Mouse (Mus musculus) cortical plate, adult 2 months (tissue): ENCODE results near the gene Ptp4a2. TPM values are rescaled to one million over a fixed set of nuclear protein-coding genes. Genes with fewer than 3 reads are reported as not detected.
"Not testable (repeated sequence)": the region's sequence is repeated elsewhere in the genome, so short reads cannot be mapped to it uniquely, and the experiment has no call there.

ENCODE experiments used
- H3K27ac ChIP-seq: fragments of 200-500 bp; 2 replicates; pipeline ENCODE4 v1.5.1; 2012; ENCODE audit warnings: low read length, control low read depth, inconsistent platforms; ENCODE audit not compliant: insufficient read depth
- H3K4me1 ChIP-seq: fragments of 200-500 bp; 2 replicates; pipeline ENCODE4 v1.6.1; 2011; ENCODE audit warnings: low read length; ENCODE audit not compliant: control insufficient read depth, insufficient read depth
- H3K4me3 ChIP-seq: fragments of 200-500 bp; 2 replicates; pipeline ENCODE4 v1.5.1; 2011; ENCODE audit warnings: mild to moderate bottlenecking, low read length, control low read depth; ENCODE audit not compliant: insufficient read depth
- CTCF ChIP-seq: fragments of 200-500 bp; IDR thresholded peaks from 2 replicates; pipeline ENCODE4 v1.5.1; 2011; ENCODE audit warnings: mild to moderate bottlenecking, control low read depth, low read length; ENCODE audit not compliant: insufficient read depth; ENCODE audit errors: extremely low read depth
- POLR2A ChIP-seq: fragments of 200-500 bp; IDR thresholded peaks from 2 replicates; pipeline ENCODE4 v1.6.1; 2011; ENCODE audit warnings: mild to moderate bottlenecking, low read length, control low read depth; ENCODE audit not compliant: insufficient read depth; ENCODE audit errors: extremely low read depth
- polyA plus RNA-seq: library from polyadenylated mRNA; depleted of rRNA; stranded (reverse); fragments of >200 nt; gene quantifications from 2 replicates; pipeline ENCODE4 v1.2.3, GENCODE M21; 2012

The Ptp4a2 gene
- polyA plus RNA-seq, 1 experiment: 87.8 TPM

- Histone ChIP-seq H3K4me1 (no peaks in the 10 kb centered on the region), H3K27ac (no peak overlapping the region), H3K4me3 (no peak overlapping the region)
- TF ChIP-seq CTCF: no peak
- TF ChIP-seq POLR2A: no peak
Measured at GRCm38 (mm10) chr4:129861400-129861799, 50.4 kb downstream of the Ptp4a2 start.

- no peak overlapping the region for H3K4me3 ChIP-seq
- H3K4me1 ChIP-seq: no peaks in the 10 kb centered on the region
- H3K27ac ChIP-seq: no peak overlapping the region
- TF ChIP-seq CTCF: no peak
Measured at GRCm38 (mm10) chr4:129862357-129862756, 51.3 kb downstream of the Ptp4a2 start.

GRCm38 (mm10) chr4:129866171-129866570, 55.2 kb downstream of the Ptp4a2 start:
- H3K27ac ChIP-seq, H3K4me3 ChIP-seq, H3K4me1 ChIP-seq: not testable (repeated sequence)

GRCm38 (mm10) chr4:129868211-129868610, 57.2 kb downstream of the Ptp4a2 start:
- Histone ChIP-seq H3K27ac (no peak overlapping the region), H3K4me3 (no peak overlapping the region), H3K4me1 (no peaks in the 10 kb centered on the region)
- TF ChIP-seq POLR2A (no peak), CTCF (no peak)

- Histone ChIP-seq H3K4me3 (no peak overlapping the region), H3K27ac (no peak overlapping the region), H3K4me1 (no peaks in the 10 kb centered on the region)
- no peak for TF ChIP-seq POLR2A
- no peak for TF ChIP-seq CTCF
Measured at GRCm38 (mm10) chr4:129870483-129870882, 59.5 kb downstream of the Ptp4a2 start.

- H3K4me1 ChIP-seq: no peaks in the 10 kb centered on the region
- H3K27ac ChIP-seq: no peak overlapping the region
- no peak for TF ChIP-seq CTCF
- no peak for TF ChIP-seq POLR2A
- H3K4me3 ChIP-seq: no peak overlapping the region
Measured at GRCm38 (mm10) chr4:129872376-129872922, 61.4 kb downstream of the Ptp4a2 start.

- no peak overlapping the region for H3K27ac ChIP-seq
Measured at GRCm38 (mm10) chr4:129874805-129875204, 63.8 kb downstream of the Ptp4a2 start.

GRCm38 (mm10) chr4:129875406-129875805, 64.4 kb downstream of the Ptp4a2 start:
- TF ChIP-seq CTCF (no peak), POLR2A (no peak)
- Histone ChIP-seq H3K4me3 (no peak overlapping the region), H3K27ac (no peak overlapping the region), H3K4me1 (peaks cover 2% of the 10 kb centered on the region; the same call in 1 of the 2 replicates)

More at GRCm38 (mm10) chr4:129874805-129875204, 63.8 kb downstream of the Ptp4a2 start:
- Histone ChIP-seq H3K4me1 (peaks cover 2% of the 10 kb centered on the region; the same call in 1 of the 2 replicates), H3K4me3 (no peak overlapping the region)
- TF ChIP-seq POLR2A: no peak
- TF ChIP-seq CTCF: no peak

GRCm38 (mm10) chr4:129876831-129877764, 66.1 kb downstream of the Ptp4a2 start:
- TF ChIP-seq POLR2A: peak; percentile 68; the same call in 1 of the 2 replicates
- no peak for TF ChIP-seq CTCF
- Histone ChIP-seq H3K4me1 (peaks cover 2% of the 10 kb centered on the region; the same call in 1 of the 2 replicates), H3K4me3 (0 out of 2 replicates have a peak overlapping the region, but pooled peaks have one; percentile 1), H3K27ac (0 out of 2 replicates have a peak overlapping the region, but pooled peaks have one; percentile 27)

- peaks cover 2% of the 10 kb centered on the region; the same call in 1 of the 2 replicates for H3K4me1 ChIP-seq
- TF ChIP-seq POLR2A (no peak), CTCF (no peak)
- H3K27ac ChIP-seq: 0 out of 2 replicates have a peak overlapping the region, but pooled peaks have one; percentile 27
- H3K4me3 ChIP-seq: no peak overlapping the region
Measured at GRCm38 (mm10) chr4:129877967-129878655, 67.1 kb downstream of the Ptp4a2 start.
